Mouse (Mus musculus) spleen, adult 2 months (tissue): Measurements from ENCODE around the gene Slc12a4. TPM values are rescaled to one million over a fixed set of nuclear protein-coding genes. Genes with fewer than 3 reads are reported as not detected.
A peak's percentile ranks its signal among the peaks of the same experiment; 100 is the strongest.

Source experiments
- DNase-seq, 2 experiments: peaks; one replicate each; pipeline versions ENCODE4 v3.0.0 to v3.0.0-alpha.2; 2012 to 2021; ENCODE audit warnings: low spot score in 2 of 2, low read depth in 1 of 2
- H3K27ac ChIP-seq: fragments of 200-500 bp; 2 replicates; pipeline ENCODE4 v1.5.1; 2012; ENCODE audit warnings: low read length, inconsistent platforms; ENCODE audit not compliant: insufficient read depth
- H3K27me3 ChIP-seq: fragments of 200-500 bp; 2 replicates; pipeline ENCODE4 v1.6.1; 2012; ENCODE audit warnings: mild to moderate bottlenecking, moderate library complexity, low read length, inconsistent platforms; ENCODE audit not compliant: control insufficient read depth, insufficient read depth
- H3K36me3 ChIP-seq: fragments of 200-500 bp; 2 replicates; pipeline ENCODE4 v1.6.1; 2012; ENCODE audit warnings: mild to moderate bottlenecking, low read length, inconsistent platforms; ENCODE audit not compliant: control insufficient read depth, insufficient read depth
- H3K4me1 ChIP-seq: fragments of 200-500 bp; 2 replicates; pipeline ENCODE4 v1.6.1; 2011; ENCODE audit warnings: inconsistent platforms; ENCODE audit not compliant: control insufficient read depth, insufficient read depth, insufficient read length
- H3K4me3 ChIP-seq: fragments of 200-500 bp; 2 replicates; pipeline ENCODE4 v1.5.1; 2011; ENCODE audit warnings: mild to moderate bottlenecking, inconsistent platforms; ENCODE audit not compliant: insufficient read depth, insufficient read length; ENCODE audit errors: extremely low read depth
- CTCF ChIP-seq: fragments of 200-500 bp; IDR thresholded peaks from 2 replicates; pipeline ENCODE4 v1.5.1; 2011; ENCODE audit warnings: mild to moderate bottlenecking, inconsistent platforms; ENCODE audit not compliant: insufficient read depth, insufficient read length, insufficient replicate concordance; ENCODE audit errors: extremely low read depth
- POLR2A ChIP-seq: fragments of 200-500 bp; IDR thresholded peaks from 2 replicates; pipeline ENCODE4 v1.6.1; 2011; ENCODE audit warnings: low read depth, low read length, inconsistent platforms
- WGBS: fragments of 180-500 bp; shearing (Covaris S2); methylation state at CpG from one replicate; pipeline ENCODE4 v1.1.7; 2018; 5-methylcytosine and 5-hydroxymethylcytosine counted together
- polyA plus RNA-seq: library from polyadenylated mRNA; depleted of rRNA; stranded (reverse); fragments of >200 nt; gene quantifications from 2 replicates; pipeline ENCODE4 v1.2.3, GENCODE M21; 2012

Gene Slc12a4
- polyA plus RNA-seq, 1 experiment, result 25.1 TPM

GRCm38 (mm10) chr8:105971019-105971720 lies 5.3 kb upstream of the Slc12a4 start:
- Histone ChIP-seq H3K36me3 (no peaks in the 10 kb centered on the region), H3K4me3 (no peak overlapping the region), H3K27ac (no peak overlapping the region), H3K4me1 (peaks cover 4% of the 10 kb centered on the region; the same call in 1 of the 2 replicates), H3K27me3 (no peaks in the 10 kb centered on the region)
- TF ChIP-seq POLR2A, result no peak
- no peak for TF ChIP-seq CTCF
- 82% methylated on average over 8 of the region's 8 CpGs for WGBS
- DNase-seq, result no peak

GRCm38 (mm10) chr8:105969367-105969766 lies 3.5 kb upstream of the Slc12a4 start:
- DNase-seq, result no peak
- no peak overlapping the region for H3K27ac ChIP-seq
- H3K4me1 ChIP-seq, result peaks cover 6% of the 10 kb centered on the region; the same call in 1 of the 2 replicates
- 83% methylated on average over 1 of the region's 1 CpGs for WGBS
- H3K4me3 ChIP-seq, result no peak overlapping the region
- H3K36me3 ChIP-seq, result no peaks in the 10 kb centered on the region
- H3K27me3 ChIP-seq, result no peaks in the 10 kb centered on the region
- no peak for TF ChIP-seq POLR2A
- no peak for TF ChIP-seq CTCF

GRCm38 (mm10) chr8:105966692-105967311 lies 905 bp upstream of the Slc12a4 start:
- Histone ChIP-seq H3K27me3 (no peaks in the 10 kb centered on the region), H3K4me1 (peaks cover 6% of the 10 kb centered on the region; the same call in 1 of the 2 replicates), H3K27ac (no peak overlapping the region), H3K36me3 (no peaks in the 10 kb centered on the region), H3K4me3 (peak overlapping the region; percentile 16)
- TF ChIP-seq CTCF, result no peak
- no peak for TF ChIP-seq POLR2A
- WGBS, result 23% methylated on average over 19 of the region's 19 CpGs
- no peak for DNase-seq

- Histone ChIP-seq H3K27me3 (no peaks in the 10 kb centered on the region), H3K36me3 (no peaks in the 10 kb centered on the region), H3K27ac (peak overlapping the region; percentile 52; the same call in 1 of the 2 replicates), H3K4me1 (peaks cover 6% of the 10 kb centered on the region; the same call in 1 of the 2 replicates), H3K4me3 (peak overlapping the region; percentile 78)
- WGBS, result 4% methylated on average over 40 of the region's 40 CpGs
- TF ChIP-seq POLR2A (no peak), CTCF (no peak)
- DNase-seq, result peak in 1 of 2 experiments; percentile 36
These were observed 512 bp downstream of the Slc12a4 start for GRCm38 (mm10) chr8:105965266-105965904.

GRCm38 (mm10) chr8:105964506-105965265 lies 1.2 kb downstream of the Slc12a4 start:
- 78% methylated on average over 12 of the region's 12 CpGs for WGBS
- no peak for TF ChIP-seq CTCF
- no peak for TF ChIP-seq POLR2A
- no peak for DNase-seq
- H3K4me1 ChIP-seq, result peaks cover 6% of the 10 kb centered on the region; the same call in 1 of the 2 replicates
- peak overlapping the region; percentile 78; the same call in 1 of the 2 replicates for H3K4me3 ChIP-seq
- no peaks in the 10 kb centered on the region for H3K27me3 ChIP-seq
- H3K36me3 ChIP-seq, result no peaks in the 10 kb centered on the region
- H3K27ac ChIP-seq, result no peak overlapping the region

GRCm38 (mm10) chr8:105961536-105961935 lies 4.4 kb downstream of the Slc12a4 start:
- peaks cover 2% of the 10 kb centered on the region; the same call in 1 of the 2 replicates for H3K4me1 ChIP-seq
- H3K4me3 ChIP-seq, result no peak overlapping the region
- WGBS, result 82% methylated on average over 10 of the region's 10 CpGs

More at GRCm38 (mm10) chr8:105961536-105961935, 4.4 kb downstream of the Slc12a4 start:
- H3K36me3 ChIP-seq, result no peaks in the 10 kb centered on the region
- no peak for DNase-seq
- H3K27me3 ChIP-seq, result no peaks in the 10 kb centered on the region
- TF ChIP-seq CTCF, result no peak
- TF ChIP-seq POLR2A, result no peak
- H3K27ac ChIP-seq, result no peak overlapping the region
